Mouse (Mus musculus) forebrain, embryonic 11.5 days (tissue): ENCODE results near the gene Sun1. TPM values are rescaled to one million over a fixed set of nuclear protein-coding genes. Genes with fewer than 3 reads are reported as not detected.

ENCODE experiments used
- ATAC-seq: fragments of 200-750 bp; cut with Nextera tagmentation; replicated peaks from 2 replicates; pipeline ENCODE4 v1.8.0; 2017; ENCODE audit warnings: moderate TSS enrichment; ENCODE audit not compliant: low FRiP score
- DNase-seq: peaks from one replicate; pipeline ENCODE4 v3.0.0-alpha.2; 2017; ENCODE audit warnings: low spot score
- H3K27ac ChIP-seq: fragments of 300-500 bp; sonication (generic); 2 replicates; pipeline ENCODE4 v1.5.1; 2014; ENCODE audit warnings: low read depth, low read length
- H3K27me3 ChIP-seq: fragments of 300-500 bp; sonication (generic); 2 replicates; pipeline ENCODE4 v1.6.1; 2014; ENCODE audit warnings: mild to moderate bottlenecking, low read length, mixed read lengths; ENCODE audit not compliant: control insufficient read depth, insufficient read depth
- H3K36me3 ChIP-seq: fragments of 300-500 bp; sonication (generic); 2 replicates; pipeline ENCODE4 v1.6.1; 2014; ENCODE audit warnings: mild to moderate bottlenecking, low read length, moderate library complexity, mixed read lengths; ENCODE audit not compliant: control insufficient read depth, insufficient read depth
- H3K4me1 ChIP-seq: fragments of 300-500 bp; sonication (generic); replicated peaks from 2 replicates; pipeline ENCODE4 v1.6.1; 2014; ENCODE audit warnings: low read length, mixed read lengths; ENCODE audit not compliant: control insufficient read depth, insufficient read depth
- H3K4me2 ChIP-seq: fragments of 300-500 bp; sonication (generic); 2 replicates; pipeline ENCODE4 v1.6.1; 2014; ENCODE audit warnings: low read depth, mild to moderate bottlenecking, low read length, moderate library complexity, mixed read lengths; ENCODE audit not compliant: severe bottlenecking
- H3K4me3 ChIP-seq: fragments of 300-500 bp; sonication (generic); 2 replicates; pipeline ENCODE4 v1.5.1; 2014; ENCODE audit warnings: low read depth, low read length
- H3K9ac ChIP-seq: fragments of 300-500 bp; sonication (generic); 2 replicates; pipeline ENCODE4 v1.6.1; 2014; ENCODE audit warnings: low read length
- H3K9me3 ChIP-seq: fragments of 300-500 bp; sonication (generic); 2 replicates; pipeline ENCODE4 v1.6.1; 2016; ENCODE audit warnings: low read length, mixed read lengths; ENCODE audit not compliant: control insufficient read depth
- WGBS: fragments of 180-500 bp; shearing (Covaris S2); extraction: QIAGEN DNeasy Blood & Tissue Kit; methylation state at CpG from one replicate; pipeline ENCODE4 v1.1.7; 2014; 5-methylcytosine and 5-hydroxymethylcytosine counted together
- polyA plus RNA-seq: library from polyadenylated mRNA; unstranded; fragments of >200 nt; fragmentation: Nextera tagmentation; extraction: Ambion mirVana; gene quantifications from 2 replicates; pipeline ENCODE4 v1.2.1, GENCODE M21; 2014

Sun1 gene
- polyA plus RNA-seq, 1 experiment from 2014 or later, result 50.7 TPM

- Histone ChIP-seq H3K9me3 (no peaks in the 10 kb centered on the region), H3K4me1 (peaks cover 11% of the 10 kb centered on the region), H3K36me3 (no peaks in the 10 kb centered on the region), H3K4me3 (no peak overlapping the region), H3K27ac (no peak overlapping the region), H3K4me2 (no peak overlapping the region), H3K27me3 (no peaks in the 10 kb centered on the region), H3K9ac (no peak overlapping the region)
- ATAC-seq (no peak), DNase-seq (no peak)
- WGBS, result 95% methylated on average over 3 of the region's 3 CpGs
Measured at GRCm38 (mm10) chr5:139256211-139256765, 55.9 kb downstream of the Sun1 start.

- Histone ChIP-seq H3K27me3 (no peaks in the 10 kb centered on the region), H3K4me3 (no peak overlapping the region), H3K4me1 (peaks cover 8% of the 10 kb centered on the region), H3K9ac (no peak overlapping the region), H3K4me2 (no peak overlapping the region), H3K27ac (no peak overlapping the region), H3K36me3 (no peaks in the 10 kb centered on the region; the same call in 1 of the 2 replicates), H3K9me3 (no peaks in the 10 kb centered on the region)
- DNase-seq (no peak), ATAC-seq (no peak)
- WGBS, result 100% methylated on average over 1 of the region's 1 CpGs
Measured at GRCm38 (mm10) chr5:139257265-139257664, 56.8 kb downstream of the Sun1 start.

GRCm38 (mm10) chr5:139257818-139258217 lies 57.4 kb downstream of the Sun1 start:
- ATAC-seq, result no peak
- Histone ChIP-seq H3K27me3 (no peaks in the 10 kb centered on the region), H3K9ac (no peak overlapping the region), H3K4me2 (no peak overlapping the region), H3K4me3 (no peak overlapping the region), H3K9me3 (no peaks in the 10 kb centered on the region), H3K36me3 (peaks cover 5% of the 10 kb centered on the region; the same call in 1 of the 2 replicates), H3K4me1 (peaks cover 8% of the 10 kb centered on the region), H3K27ac (no peak overlapping the region)
- no peak for DNase-seq
- 73% methylated on average over 4 of the region's 4 CpGs for WGBS

GRCm38 (mm10) chr5:139258371-139259035 lies 58.1 kb downstream of the Sun1 start:
- Histone ChIP-seq H3K9me3 (no peaks in the 10 kb centered on the region), H3K36me3 (peaks cover 6% of the 10 kb centered on the region; the same call in 1 of the 2 replicates), H3K9ac (no peak overlapping the region), H3K27me3 (no peaks in the 10 kb centered on the region), H3K27ac (no peak overlapping the region), H3K4me1 (peaks cover 6% of the 10 kb centered on the region), H3K4me2 (no peak overlapping the region), H3K4me3 (no peak overlapping the region)
- ATAC-seq, result no peak
- no peak for DNase-seq
- WGBS, result 94% methylated on average over 8 of the region's 8 CpGs

GRCm38 (mm10) chr5:139259853-139260252 lies 59.4 kb downstream of the Sun1 start:
- Histone ChIP-seq H3K4me2 (no peak overlapping the region), H3K9ac (no peak overlapping the region), H3K27me3 (no peaks in the 10 kb centered on the region), H3K4me3 (no peak overlapping the region), H3K27ac (no peak overlapping the region), H3K36me3 (peaks cover 10% of the 10 kb centered on the region; the same call in 1 of the 2 replicates), H3K9me3 (no peaks in the 10 kb centered on the region), H3K4me1 (no peaks in the 10 kb centered on the region)
- WGBS, result 86% methylated on average over 5 of the region's 5 CpGs
- ATAC-seq (no peak), DNase-seq (no peak)

- H3K4me2 ChIP-seq, result no peak overlapping the region
- DNase-seq, result no peak
- H3K4me3 ChIP-seq, result no peak overlapping the region
- peaks cover 17% of the 10 kb centered on the region; the same call in 1 of the 2 replicates for H3K36me3 ChIP-seq
- H3K9me3 ChIP-seq, result no peaks in the 10 kb centered on the region
- H3K27me3 ChIP-seq, result no peaks in the 10 kb centered on the region
- WGBS, result 89% methylated on average over 4 of the region's 4 CpGs
- no peak overlapping the region for H3K9ac ChIP-seq
- no peak overlapping the region for H3K27ac ChIP-seq
- no peak for ATAC-seq
- no peaks in the 10 kb centered on the region for H3K4me1 ChIP-seq
Measured at GRCm38 (mm10) chr5:139261403-139261802, 61.0 kb downstream of the Sun1 start.

- Histone ChIP-seq H3K9me3 (no peaks in the 10 kb centered on the region), H3K9ac (no peak overlapping the region), H3K36me3 (peaks cover 21% of the 10 kb centered on the region; the same call in 1 of the 2 replicates), H3K4me1 (0 out of 2 replicates have a peak, but pooled peaks cover 2% of the 10 kb centered on the region), H3K4me2 (no peak overlapping the region), H3K27ac (no peak overlapping the region), H3K27me3 (no peaks in the 10 kb centered on the region), H3K4me3 (no peak overlapping the region)
- ATAC-seq (no peak), DNase-seq (no peak)
- WGBS, result 87% methylated on average over 4 of the region's 4 CpGs
Measured at GRCm38 (mm10) chr5:139267661-139268060, 67.2 kb downstream of the Sun1 start.

GRCm38 (mm10) chr5:139270806-139271521 lies 70.5 kb downstream of the Sun1 start:
- ATAC-seq (no peak), DNase-seq (no peak)
- Histone ChIP-seq H3K36me3 (peaks cover 8% of the 10 kb centered on the region; the same call in 1 of the 2 replicates), H3K27me3 (no peaks in the 10 kb centered on the region), H3K4me2 (no peak overlapping the region), H3K9me3 (no peaks in the 10 kb centered on the region), H3K4me3 (no peak overlapping the region), H3K4me1 (0 out of 2 replicates have a peak, but pooled peaks cover 2% of the 10 kb centered on the region), H3K27ac (no peak overlapping the region), H3K9ac (no peak overlapping the region)
- 74% methylated on average over 16 of the region's 16 CpGs for WGBS
